Mouse (Mus musculus) activated CD4-positive, CD25-positive, alpha-beta regulatory T cell, adult 4 months (primary cell): ENCODE measurements around the gene Tvp23a. TPM values are rescaled to one million over a fixed set of nuclear protein-coding genes. Genes with fewer than 3 reads are reported as not detected.

Experiments used
- ATAC-seq: one replicate; pipeline ENCODE4 v1.8.0; 2017
- polyA plus RNA-seq, 2 experiments: library from polyadenylated mRNA; unstranded; fragments of 100-300 nt; shearing (Covaris generic); gene quantifications; one replicate each; pipeline ENCODE4 v1.2.1; 2017

Tvp23a gene
- polyA plus RNA-seq = 1 to 10 TPM; 1.4 to 1.6 TPM

- no peak for ATAC-seq
These were observed at the start of gene Tvp23a for GRCm38 (mm10) chr16:10447264-10447594. Gene Tvp23a, minus strand, starts transcription at chr16:10447362.

- no peak for ATAC-seq
These were observed 48.7 kb upstream of the Tvp23a start for GRCm38 (mm10) chr16:10495824-10496298.

- ATAC-seq = no peak
These were observed 45.4 kb upstream of the Tvp23a start for GRCm38 (mm10) chr16:10492587-10492986.

- no peak for ATAC-seq
These were observed 44.6 kb upstream of the Tvp23a start for GRCm38 (mm10) chr16:10491716-10492115.

- no peak for ATAC-seq
These were observed 43.5 kb upstream of the Tvp23a start for GRCm38 (mm10) chr16:10490503-10491150.

GRCm38 (mm10) chr16:10489904-10490457 lies 42.8 kb upstream of the Tvp23a start:
- ATAC-seq = no peak

GRCm38 (mm10) chr16:10489483-10489882 lies 42.3 kb upstream of the Tvp23a start:
- ATAC-seq = no peak

- ATAC-seq = no peak
These were observed 41.8 kb upstream of the Tvp23a start for GRCm38 (mm10) chr16:10488769-10489481.

GRCm38 (mm10) chr16:10487895-10488493 lies 40.8 kb upstream of the Tvp23a start:
- no peak for ATAC-seq

GRCm38 (mm10) chr16:10486993-10487392 lies 39.8 kb upstream of the Tvp23a start:
- no peak for ATAC-seq

- no peak for ATAC-seq
These were observed 35.2 kb upstream of the Tvp23a start for GRCm38 (mm10) chr16:10482343-10482742.

GRCm38 (mm10) chr16:10479857-10480256 lies 32.7 kb upstream of the Tvp23a start, which contains the start of gene Ciita:
Gene Ciita, plus strand, starts transcription at chr16:10480059.
- no peak for ATAC-seq

- no peak for ATAC-seq
These were observed 28.8 kb upstream of the Tvp23a start for GRCm38 (mm10) chr16:10475919-10476318.

- no peak for ATAC-seq
These were observed 27.8 kb upstream of the Tvp23a start for GRCm38 (mm10) chr16:10474956-10475355.

GRCm38 (mm10) chr16:10471950-10472349 lies 24.8 kb upstream of the Tvp23a start:
- ATAC-seq = no peak

GRCm38 (mm10) chr16:10468201-10468600 lies 21.0 kb upstream of the Tvp23a start:
- ATAC-seq = no peak

GRCm38 (mm10) chr16:10467391-10468107 lies 20.4 kb upstream of the Tvp23a start:
- no peak for ATAC-seq

GRCm38 (mm10) chr16:10465011-10465681 lies 18.0 kb upstream of the Tvp23a start:
- no peak for ATAC-seq

- no peak for ATAC-seq
These were observed 14.0 kb upstream of the Tvp23a start for GRCm38 (mm10) chr16:10461178-10461577.

GRCm38 (mm10) chr16:10460188-10460587 lies 13.0 kb upstream of the Tvp23a start:
- ATAC-seq = no peak

GRCm38 (mm10) chr16:10454583-10454974 lies 7.4 kb upstream of the Tvp23a start:
- ATAC-seq = no peak
